12 mouse cellular contexts compared by ENCODE assay signal in the genomic region with DNA sequence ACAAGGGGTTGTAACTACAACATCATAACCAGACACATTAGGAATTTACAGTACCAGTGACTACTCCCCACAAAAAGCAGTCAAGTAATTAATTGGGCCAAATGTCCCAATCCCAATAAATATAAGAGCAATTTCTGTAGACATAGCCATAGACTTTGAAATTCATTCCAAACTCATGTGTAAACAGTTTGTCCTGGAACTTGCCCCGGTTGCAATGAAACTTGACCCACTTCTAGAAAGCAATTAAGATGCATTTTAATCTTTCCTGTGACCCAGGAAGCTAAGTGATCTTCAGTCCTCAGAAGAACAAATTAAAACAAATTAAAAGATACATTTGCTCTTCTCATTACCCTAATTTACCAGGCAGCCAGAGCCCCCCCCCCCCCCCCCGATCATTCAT.
"Had no signal": no experiment of that assay in that cellular context is flagged by ENCODE, and none has a peak within 500 bp of the region (broad histone marks: within the 10 kb centered on the region; RNA-seq: fewer than 3 reads in every experiment).

No protein-coding gene starts in this region.

- H3K27me3 ChIP-seq: limb, embryonic 15.5 days; neural tube, embryonic 12.5 days had no signal

- H3K4me3 ChIP-seq: limb, embryonic 15.5 days; midbrain, embryonic 10.5 days; myocyte; neural tube, embryonic 12.5 days had no signal

- H3K9me3 ChIP-seq: limb, embryonic 15.5 days; midbrain, embryonic 10.5 days; neural tube, embryonic 12.5 days had no signal

- H3K9ac ChIP-seq: limb, embryonic 15.5 days; liver, embryonic 14.5 days; neural tube, embryonic 12.5 days had no signal

- H3K36me3 ChIP-seq: limb, embryonic 15.5 days; midbrain, embryonic 10.5 days; neural tube, embryonic 12.5 days had no signal

- H3K4me1 ChIP-seq: limb, embryonic 15.5 days; midbrain, embryonic 10.5 days; neural tube, embryonic 12.5 days had no signal

- H3K4me2 ChIP-seq: limb, embryonic 15.5 days; neural tube, embryonic 12.5 days had no signal

- DNase-seq: kidney, adult 11 months; lung, adult 18-20 months; thymus, adult 18-20 months; thymus, postnatal 14 days had no signal

- H3K27ac ChIP-seq: hindbrain, postnatal 0 days; limb, embryonic 15.5 days; liver, embryonic 14.5 days; midbrain, embryonic 10.5 days; neural tube, embryonic 12.5 days; stomach, postnatal 0 days had no signal

- ATAC-seq: lung, postnatal 0 days had no signal
